Mouse (Mus musculus) CH12.LX (cell line): Measurements from ENCODE around the gene Bpifb2. TPM values are rescaled to one million over a fixed set of nuclear protein-coding genes. Genes with fewer than 3 reads are reported as not detected.

Source experiments
- DNase-seq: peaks from one replicate; pipeline ENCODE4 v3.0.0-alpha.2; 2013; ENCODE audit errors: extremely low read depth
- H3K27ac ChIP-seq: 2 replicates; pipeline ENCODE4 v1.5.1; 2012; ENCODE audit warnings: low read depth, mild to moderate bottlenecking, control low read depth, moderate library complexity; ENCODE audit not compliant: insufficient read depth
- H3K27me3 ChIP-seq: replicated peaks from 2 replicates; pipeline ENCODE3; 2012; ENCODE audit warnings: inconsistent platforms
- H3K36me3 ChIP-seq, 2 experiments: replicated peaks in 1 of 2; 2 replicates each; pipeline versions ENCODE3 to v1.6.1; 2012; ENCODE audit warnings: inconsistent platforms in 1 of 2, low read length in 1 of 2, mild to moderate bottlenecking in 1 of 2, mixed read lengths in 1 of 2, moderate library complexity in 1 of 2; ENCODE audit not compliant: control insufficient read depth in 1 of 2, insufficient read depth in 1 of 2
- H3K4me1 ChIP-seq, 2 experiments: 2 replicates each; pipeline ENCODE4 v1.6.1; 2012; ENCODE audit warnings: inconsistent platforms in 1 of 2, moderate library complexity in 1 of 2; ENCODE audit not compliant: insufficient read depth in 2 of 2, control insufficient read depth in 1 of 2
- H3K4me2 ChIP-seq: 2 replicates; pipeline ENCODE4 v1.6.1; 2012; ENCODE audit warnings: low read depth, mild to moderate bottlenecking, control low read depth; ENCODE audit not compliant: poor library complexity, insufficient read depth, severe bottlenecking
- H3K4me3 ChIP-seq, 3 experiments: fragments of 150-350 bp in 1 of 3; sonication (generic) in 1 of 3; replicated peaks in 1 of 3; 2 replicates each; pipeline versions ENCODE3 to v1.5.1; 2011 to 2012; ENCODE audit warnings: low read depth in 2 of 3, low read length in 2 of 3, mild to moderate bottlenecking in 2 of 3, moderate library complexity in 2 of 3, control low read depth in 1 of 3, improper control_type of control experiment in 1 of 3, inconsistent platforms in 1 of 3, mixed read lengths in 1 of 3; ENCODE audit not compliant: poor library complexity in 1 of 3
- H3K79me2 ChIP-seq: replicated peaks from 2 replicates; pipeline ENCODE4 v1.6.1; 2012; ENCODE audit warnings: mild to moderate bottlenecking, moderate library complexity; ENCODE audit not compliant: control insufficient read depth, poor library complexity, insufficient read depth, severe bottlenecking; ENCODE audit errors: extremely low read depth
- H3K9ac ChIP-seq: 2 replicates; pipeline ENCODE4 v1.6.1; 2012; ENCODE audit warnings: low read depth, mild to moderate bottlenecking, control low read depth, moderate library complexity; ENCODE audit not compliant: insufficient read depth
- H3K9me3 ChIP-seq: replicated peaks from 2 replicates; pipeline ENCODE3; 2012; ENCODE audit warnings: low read length, inconsistent platforms, mixed read lengths
- BHLHE40 ChIP-seq: IDR thresholded peaks from 2 replicates; pipeline ENCODE4 v1.6.1; 2011; ENCODE audit warnings: mild to moderate bottlenecking, low read depth, low read length, improper control_type of control experiment
- CHD2 ChIP-seq: IDR thresholded peaks from 2 replicates; pipeline ENCODE4 v1.6.1; 2011; ENCODE audit warnings: low read length, improper control_type of control experiment
- CTCF ChIP-seq, 2 experiments: IDR thresholded peaks in 1 of 2; conservative IDR thresholded peaks in 1 of 2; 2 replicates each; pipeline ENCODE4 v1.5.1; 2011 to 2012; ENCODE audit warnings: low read depth in 2 of 2, low read length in 2 of 2, improper control_type of control experiment in 1 of 2, inconsistent platforms in 1 of 2, mild to moderate bottlenecking in 1 of 2, moderate library complexity in 1 of 2
- E2F4 ChIP-seq: IDR thresholded peaks from 2 replicates; pipeline ENCODE4 v1.6.1; 2011; ENCODE audit warnings: low read depth, low read length, improper control_type of control experiment; ENCODE audit not compliant: insufficient replicate concordance
- EP300 ChIP-seq: IDR thresholded peaks from 2 replicates; pipeline ENCODE4 v1.6.1; 2011; ENCODE audit warnings: low read length, improper control_type of control experiment
- IRF4 ChIP-seq: IDR thresholded peaks from 2 replicates; pipeline ENCODE4 v1.6.1; 2014; ENCODE audit warnings: low read depth, mild to moderate bottlenecking, inconsistent platforms, low read length, improper control_type of control experiment
- MAFK ChIP-seq: IDR thresholded peaks from 2 replicates; pipeline ENCODE4 v1.6.1; 2011; ENCODE audit warnings: low read length, improper control_type of control experiment; ENCODE audit not compliant: insufficient replicate concordance
- MAZ ChIP-seq: IDR thresholded peaks from 2 replicates; pipeline ENCODE4 v1.6.1; 2012; ENCODE audit warnings: low read depth, mild to moderate bottlenecking, inconsistent platforms, low read length, improper control_type of control experiment, moderate library complexity
- MEF2A ChIP-seq: IDR thresholded peaks from 2 replicates; pipeline ENCODE4 v1.6.1; 2014; ENCODE audit warnings: low read depth, mild to moderate bottlenecking, inconsistent platforms, low read length, improper control_type of control experiment, borderline replicate concordance
- MXI1 ChIP-seq: IDR thresholded peaks from 2 replicates; pipeline ENCODE4 v1.6.1; 2011; ENCODE audit warnings: mild to moderate bottlenecking, low read depth, low read length, improper control_type of control experiment
- PAX5 ChIP-seq: IDR thresholded peaks from 2 replicates; pipeline ENCODE4 v1.6.1; 2012; ENCODE audit warnings: low read length, inconsistent platforms, mixed read lengths
- POLR2A ChIP-seq: IDR thresholded peaks from 2 replicates; pipeline ENCODE4 v1.6.1; 2011; ENCODE audit warnings: low read depth, mild to moderate bottlenecking, improper control_type of control experiment, low read length
- POLR2AphosphoS2 ChIP-seq: IDR thresholded peaks from 2 replicates; pipeline ENCODE4 v1.6.1; 2011; ENCODE audit warnings: low read depth, low read length, improper control_type of control experiment
- TBP ChIP-seq: conservative IDR thresholded peaks from 2 replicates; pipeline ENCODE4 v1.6.1; 2011; ENCODE audit warnings: low read depth, low read length, improper control_type of control experiment
- TCF12 ChIP-seq: IDR thresholded peaks from 2 replicates; pipeline ENCODE4 v1.6.1; 2014; ENCODE audit warnings: low read depth, mild to moderate bottlenecking, inconsistent platforms, low read length, improper control_type of control experiment
- USF1 ChIP-seq: IDR thresholded peaks from 2 replicates; pipeline ENCODE4 v1.6.1; 2014; ENCODE audit warnings: low read depth, mild to moderate bottlenecking, inconsistent platforms, low read length, improper control_type of control experiment
- USF2 ChIP-seq: conservative IDR thresholded peaks from 2 replicates; pipeline ENCODE4 v1.6.1; 2011; ENCODE audit warnings: low read depth, low read length, improper control_type of control experiment
- ZC3H11A ChIP-seq: IDR thresholded peaks from 2 replicates; pipeline ENCODE4 v1.6.1; 2012; ENCODE audit warnings: low read depth, mild to moderate bottlenecking, inconsistent platforms, low read length, improper control_type of control experiment
- ZMIZ1 ChIP-seq: IDR thresholded peaks from 2 replicates; pipeline ENCODE4 v1.6.1; 2012; ENCODE audit warnings: low read depth, mild to moderate bottlenecking, inconsistent platforms, low read length, improper control_type of control experiment
- dilution Hi-C: fragments of 300-500 bp; cut with MboI; formaldehyde crosslinking; loops from 2 replicates; pipeline ENCODE4 v1.14.3; 2020; ENCODE audit warnings: low sequenced_read_pairs; ENCODE audit not compliant: extremely low pct_unique_long_range_greater_than_20kb, extremely low pct_ligation_motif_present
- in situ Hi-C: fragments of 300-500 bp; cut with MboI; formaldehyde crosslinking; loops from 3 replicates; pipeline ENCODE4 v1.14.3; 2019; ENCODE audit warnings: low sequenced_read_pairs, low pct_ligation_motif_present, low pct_unique_long_range_greater_than_20kb, mixed read lengths
- polyA plus RNA-seq: library from polyadenylated mRNA; unstranded; fragments of >175 nt; gene quantifications from 2 replicates; pipeline ENCODE4 v1.2.1, GENCODE M21; 2012; ENCODE audit warnings: low read depth; ENCODE audit not compliant: insufficient read length
- total RNA-seq, 2 experiments: library from RNA; depleted of rRNA; stranded (reverse); fragments of 300-350 nt in 1 of 2; fragments of >200 nt in 1 of 2; gene quantifications; 2 replicates each; pipeline ENCODE4 v1.2.3; 2012 to 2014

The Bpifb2 gene
- total and polyA plus RNA-seq, 3 experiments, result not detected

DNA sequence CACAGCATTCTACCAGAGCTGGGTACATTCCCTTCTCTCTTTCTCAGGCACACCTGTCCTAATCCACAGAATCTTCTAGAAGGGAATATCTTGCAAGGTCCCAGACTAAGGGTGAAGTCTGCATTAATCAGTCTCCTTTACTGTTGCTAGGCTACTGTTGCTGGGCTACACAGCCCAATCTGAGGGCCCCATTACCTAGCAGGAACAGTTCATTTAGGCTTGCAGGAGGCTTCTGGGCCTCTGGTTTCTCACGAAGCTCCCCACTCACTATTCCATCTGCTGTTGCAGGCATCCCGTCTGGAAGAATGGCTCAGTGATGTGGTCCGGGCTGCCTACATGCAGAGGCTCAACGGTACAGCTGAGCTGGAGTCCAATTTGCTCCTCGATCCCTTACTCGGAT is 56.3 kb downstream of the Bpifb2 start:
- in situ Hi-C loops, result loop anchor here (10.0 kb wide), 1 partner anchor 116 kb away; no protein-coding TSS in a partner anchor
- Histone ChIP-seq H3K79me2 (no peaks in the 10 kb centered on the region), H3K4me1 (no peaks in the 10 kb centered on the region), H3K27me3 (peaks cover 96% of the 10 kb centered on the region), H3K4me2 (no peak overlapping the region), H3K9me3 (peaks cover 3% of the 10 kb centered on the region)
- TF ChIP-seq IRF4 (no peak), E2F4 (no peak), ZC3H11A (no peak), TCF12 (no peak), PAX5 (no peak), EP300 (no peak), MAZ (no peak), MXI1 (no peak), USF1 (no peak)
- TF ChIP-seq, all 38 proteins: peak for 0
- Histone ChIP-seq H3K36me3 (no peaks in the 10 kb centered on the region), H3K9ac (no peak overlapping the region), H3K27ac (no peak overlapping the region), H3K4me3 (no peak overlapping the region)
- no peak for DNase-seq
- dilution Hi-C loops, result no loop called here

DNA sequence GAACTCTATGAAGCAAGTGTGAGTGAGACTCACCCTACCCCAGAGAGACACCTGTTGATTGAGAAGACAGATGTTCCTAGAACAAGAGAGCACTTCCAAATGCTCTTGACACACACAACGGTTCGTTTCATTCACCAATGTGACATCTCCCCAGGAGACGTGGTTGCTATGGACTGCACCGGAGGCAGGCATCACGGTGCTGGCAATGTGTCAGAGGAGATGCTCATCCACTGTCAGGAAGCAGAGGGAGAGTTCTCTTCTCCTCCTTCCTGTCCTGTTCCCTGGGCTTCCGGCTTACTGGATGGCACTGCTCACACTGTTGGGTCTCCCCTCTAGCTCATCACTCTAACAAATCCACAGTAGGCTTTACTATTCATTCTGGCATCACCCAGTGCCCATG is 58.5 kb downstream of the Bpifb2 start:
- TF ChIP-seq MEF2A, result no peak
- no peak for TF ChIP-seq POLR2AphosphoS2
- no peak for TF ChIP-seq TBP
- TF ChIP-seq, all 38 proteins: peak for 0
- dilution Hi-C loops (no loop called here), in situ Hi-C loops (loop anchor here (10.0 kb wide), 1 partner anchor 119 kb away; no protein-coding TSS in a partner anchor)
- Histone ChIP-seq H3K27ac (no peak overlapping the region), H3K9me3 (peaks cover 3% of the 10 kb centered on the region), H3K4me3 (no peak overlapping the region), H3K4me1 (no peaks in the 10 kb centered on the region), H3K36me3 (no peaks in the 10 kb centered on the region), H3K79me2 (no peaks in the 10 kb centered on the region), H3K4me2 (no peak overlapping the region), H3K9ac (no peak overlapping the region), H3K27me3 (peaks cover 95% of the 10 kb centered on the region)
- no peak for DNase-seq

DNA sequence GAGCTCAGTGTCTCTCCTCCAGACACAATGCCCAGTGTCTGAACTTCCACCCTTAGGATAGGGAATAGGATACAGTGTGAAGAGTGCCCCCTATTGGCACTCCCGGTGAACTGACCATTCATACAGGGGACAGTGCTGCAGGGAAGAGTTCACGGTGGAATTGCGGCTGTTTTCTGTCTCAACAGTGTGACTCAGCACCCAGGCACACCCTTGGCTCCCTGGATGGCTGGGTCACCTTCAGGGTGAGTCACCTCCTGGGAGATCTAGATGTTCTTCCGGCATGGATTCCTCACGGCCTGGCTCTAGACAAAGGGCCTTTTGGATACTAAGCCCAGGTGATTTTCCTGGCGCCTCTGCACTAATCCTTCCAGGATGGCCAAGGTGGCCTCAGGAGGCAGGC is 60.5 kb downstream of the Bpifb2 start:
- DNase-seq, result no peak
- Histone ChIP-seq H3K27ac (no peak overlapping the region), H3K36me3 (no peaks in the 10 kb centered on the region), H3K4me3 (no peak overlapping the region), H3K4me2 (no peak overlapping the region), H3K9ac (no peak overlapping the region), H3K79me2 (no peaks in the 10 kb centered on the region), H3K9me3 (peaks cover 3% of the 10 kb centered on the region), H3K27me3 (peaks cover 86% of the 10 kb centered on the region), H3K4me1 (no peaks in the 10 kb centered on the region)
- dilution Hi-C loops (no loop called here), in situ Hi-C loops (loop anchor here (10.0 kb wide), 1 partner anchor 121 kb away; no protein-coding TSS in a partner anchor)
- TF ChIP-seq ZMIZ1 (no peak), CHD2 (no peak), BHLHE40 (no peak), POLR2A (no peak), CTCF (conservative IDR thresholded peaks at IDR 0.05 in 1 of 2, IDR thresholded peaks at IDR 0.05 in 1 of 2; ENCODE audit: low read depth in 2 of 2, low read length in 2 of 2) (0 out of 4 replicates have a peak, but pooled peaks of 1 of the 2 experiments have one; percentile 16), PAX5 (no peak), USF2 (no peak), MAFK (no peak)
